Mouse (Mus musculus) small intestine, adult 2 months (tissue): ENCODE measurements at regions not wholly inside any gene's neighbourhood (a gene's known extent, or its start where the extent isn't known, plus 50 kb on each side); places are given as distances from the start of the nearest gene placed in this dataset.

Source experiments
- CTCF ChIP-seq: fragments of 200-500 bp; IDR thresholded peaks from 2 replicates; pipeline ENCODE4 v1.5.1; 2012; ENCODE audit warnings: low read depth, mild to moderate bottlenecking, control low read depth, inconsistent platforms, low read length, moderate library complexity, mixed read lengths; ENCODE audit not compliant: insufficient replicate concordance, insufficient read length; ENCODE audit errors: extremely low read depth
- POLR2A ChIP-seq: fragments of 200-500 bp; IDR thresholded peaks from 2 replicates; pipeline ENCODE4 v1.6.1; 2012; ENCODE audit warnings: low read depth, mild to moderate bottlenecking, control low read depth, inconsistent platforms, low read length, moderate library complexity

- TF ChIP-seq CTCF (no peak), POLR2A (no peak)
These were observed 57.4 kb upstream of the Tmem26 start for GRCm38 (mm10) chr10:68666094-68666493.
